Mouse (Mus musculus) spleen, postnatal 36 days (tissue): ENCODE results near the gene Qdpr.

Experiments
- DNase-seq, 2 experiments: peaks; one replicate each; pipeline ENCODE4 v3.0.0; 2022; ENCODE audit warnings: low spot score in 2 of 2, mixed read lengths in 1 of 2

Gene Qdpr

DNA sequence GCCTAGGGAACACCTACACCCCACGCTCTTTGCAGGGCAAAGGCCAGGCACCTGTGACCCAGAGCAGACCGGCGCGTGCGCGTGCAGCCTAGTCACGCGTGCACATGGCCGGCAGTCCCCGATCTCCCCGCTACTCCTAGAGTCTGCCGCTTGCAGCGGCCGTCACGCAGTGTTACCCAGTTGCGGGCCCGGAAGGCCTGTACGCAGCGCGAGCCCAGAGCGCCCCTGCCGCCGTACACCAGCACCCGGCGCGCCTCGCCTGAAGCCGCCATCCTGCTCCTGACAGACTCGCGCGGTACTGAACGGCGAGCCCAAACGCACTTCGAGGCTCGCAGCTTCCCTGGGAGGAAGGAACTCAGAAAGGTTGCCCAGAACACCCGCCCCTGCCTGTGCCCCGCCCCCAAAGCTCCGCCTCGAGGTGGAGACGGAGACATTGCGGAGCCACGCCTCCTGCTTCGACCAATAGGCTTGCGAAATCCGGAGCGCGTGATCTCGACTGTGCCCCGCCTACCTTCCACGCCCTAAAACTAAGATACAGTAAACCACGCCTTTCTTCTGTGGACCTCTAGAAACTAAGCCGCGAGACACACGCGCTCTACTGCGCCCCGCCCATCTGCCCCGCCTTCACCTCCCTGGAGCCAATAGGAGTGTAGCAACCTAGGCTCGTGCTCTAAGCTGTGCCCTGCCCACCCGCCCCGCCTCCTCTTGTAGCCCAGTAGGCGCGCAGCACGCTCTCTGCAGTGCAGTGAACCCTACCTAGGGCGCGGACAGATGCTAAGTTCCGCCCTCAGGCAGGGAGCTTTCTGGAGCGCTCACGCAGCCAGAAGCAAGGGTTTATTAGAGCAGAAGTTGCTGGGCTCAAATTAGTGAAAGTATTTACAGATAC is at the start of gene Qdpr:
Gene Qdpr, minus strand, starts transcription at position 406 of the 886 bp plus-strand sequence.
- peak; percentile 96 to 97 for DNase-seq

DNA sequence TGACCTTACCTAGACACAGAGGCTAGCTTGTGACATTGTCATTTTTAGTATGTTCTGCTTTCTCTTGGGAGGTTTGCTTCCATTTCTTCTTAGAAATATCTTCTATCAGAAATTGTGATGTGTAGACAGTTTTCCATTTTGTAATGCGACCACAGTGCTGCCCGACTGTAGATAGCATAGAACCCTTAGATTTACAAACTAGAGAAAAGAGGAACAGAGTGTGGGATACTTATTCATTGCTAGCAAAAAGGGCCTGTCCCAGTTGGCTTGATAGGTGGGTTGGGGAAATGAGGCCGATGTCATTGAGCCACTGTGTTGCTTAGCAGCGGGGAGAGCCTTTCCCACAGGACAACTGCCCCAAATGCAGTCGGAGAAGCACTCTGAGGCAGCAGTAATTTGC is 47.5 kb upstream of the Qdpr start:
- no peak for DNase-seq

DNA sequence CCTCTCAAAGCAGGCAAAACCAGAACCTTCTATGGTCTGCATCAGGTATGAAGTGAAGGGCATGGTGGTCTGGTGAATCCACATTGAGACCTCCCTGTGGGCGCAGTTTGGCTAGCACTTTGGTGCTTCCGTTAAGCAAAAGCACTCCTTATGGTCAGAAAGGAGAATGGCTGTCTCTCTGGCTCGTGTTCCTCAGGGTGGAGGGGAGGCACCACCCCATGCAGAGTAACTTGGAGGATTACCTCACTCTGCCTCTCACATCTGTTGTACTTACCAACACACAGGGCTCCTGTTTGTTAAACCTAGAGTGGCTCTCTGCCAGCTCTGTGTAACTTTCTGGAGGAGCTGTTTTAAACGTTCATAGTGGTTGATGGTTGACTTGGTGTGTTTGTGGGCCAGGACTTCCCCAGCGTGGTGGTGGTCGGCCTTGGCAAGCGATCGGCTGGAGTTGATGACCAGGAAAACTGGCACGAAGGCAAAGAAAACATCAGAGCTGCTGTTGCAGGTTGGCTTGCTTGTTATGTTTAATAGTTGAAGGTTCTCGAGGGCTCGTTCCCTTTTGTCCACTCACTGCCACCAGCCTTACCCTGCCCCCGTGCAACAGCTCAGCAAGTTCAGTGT is 47.0 kb upstream of the Qdpr start:
- DNase-seq: no peak

- DNase-seq: no peak
These were observed 46.4 kb upstream of the Qdpr start for GRCm38 (mm10) chr5:45496479-45496878.

DNA sequence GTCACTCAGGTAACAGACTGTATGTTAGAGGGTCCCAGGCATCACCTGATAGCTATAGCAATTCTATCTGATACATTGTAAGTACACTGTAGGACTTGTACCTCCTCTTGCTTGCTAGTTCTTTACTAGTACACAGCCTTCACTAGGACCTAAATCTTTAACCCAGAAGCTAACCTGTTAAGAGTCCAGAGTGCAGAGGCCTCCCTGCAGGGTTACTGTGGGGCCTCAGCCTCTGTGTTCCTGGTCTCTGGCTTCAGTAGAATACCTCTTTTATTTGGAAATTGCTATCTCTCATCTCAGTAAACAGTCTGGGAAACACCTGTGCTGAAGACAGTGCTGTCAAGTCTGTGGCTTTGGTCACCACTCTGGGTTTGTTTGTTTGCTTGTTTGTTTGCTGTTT is 46.0 kb upstream of the Qdpr start:
- no peak for DNase-seq

GRCm38 (mm10) chr5:45495429-45495975 is 45.5 kb upstream of the Qdpr start:
- DNase-seq: no peak

- DNase-seq: peak in 1 of 2 experiments; percentile 11
These were observed 44.2 kb upstream of the Qdpr start for GRCm38 (mm10) chr5:45494093-45494755.

- DNase-seq: peak; percentile 97 to 98
These were observed 43.4 kb upstream of the Qdpr start, which contains the start of gene Lap3 for GRCm38 (mm10) chr5:45493191-45494092. Gene Lap3, plus strand, starts transcription at chr5:45493374.

- no peak for DNase-seq
These were observed 41.7 kb upstream of the Qdpr start for GRCm38 (mm10) chr5:45491776-45492175.

DNA sequence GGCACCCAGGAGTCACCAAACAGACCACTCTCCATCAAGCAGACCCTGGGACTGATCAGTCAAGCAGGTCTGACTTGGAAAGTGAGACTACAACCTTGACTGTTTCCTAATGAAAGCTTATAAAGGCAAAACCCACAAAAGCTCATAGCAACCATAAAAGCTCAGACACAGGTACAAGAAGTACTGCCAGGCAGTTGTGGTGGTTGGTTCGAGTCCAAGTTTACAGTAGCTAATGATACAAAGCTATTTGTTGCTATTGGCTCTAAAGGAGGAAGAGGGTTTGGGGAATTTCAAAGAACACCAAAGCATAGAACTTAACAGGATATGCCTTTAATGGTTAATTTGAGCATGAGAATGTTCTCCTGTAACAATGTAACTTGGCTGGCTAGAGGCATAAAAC is 33.6 kb upstream of the Qdpr start:
- no peak for DNase-seq

DNA sequence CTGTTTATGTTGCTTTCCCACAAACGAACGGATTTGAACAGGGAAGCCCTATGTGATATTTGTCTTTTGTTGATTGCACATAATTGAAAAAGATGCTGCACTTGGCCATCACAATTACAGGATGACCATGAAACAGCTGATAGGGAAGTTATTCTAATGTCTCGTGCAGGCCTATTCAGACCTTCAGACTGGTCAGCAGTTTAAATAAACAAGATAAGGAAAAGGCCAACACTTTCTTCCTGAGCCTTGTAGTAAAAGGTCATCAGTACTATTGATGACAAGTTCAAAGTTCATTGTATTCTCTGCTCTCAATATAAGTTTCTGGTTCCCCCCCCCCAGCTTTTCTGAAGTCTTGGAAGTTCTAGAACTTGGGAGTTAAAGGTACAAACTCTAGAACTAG is 32.6 kb upstream of the Qdpr start:
- no peak for DNase-seq

DNA sequence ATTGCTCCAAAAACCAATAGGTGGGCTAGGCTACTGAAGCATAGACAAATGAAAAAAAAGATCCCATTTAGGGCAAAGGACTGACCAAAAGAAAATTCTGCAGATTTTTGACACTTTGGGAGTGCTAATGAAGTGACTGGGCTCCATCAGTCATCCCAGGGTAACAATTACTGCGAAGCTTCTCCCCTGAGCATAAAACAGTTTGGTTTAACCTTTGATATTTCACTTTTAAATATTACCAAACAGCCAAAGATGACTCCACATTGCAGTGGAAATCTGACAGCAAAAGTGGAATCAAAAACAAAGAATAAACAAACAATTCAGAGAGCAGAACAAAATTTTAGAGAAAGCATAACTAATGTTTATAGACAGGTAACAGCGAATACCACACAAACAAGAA is 31.1 kb upstream of the Qdpr start:
- DNase-seq: no peak

DNA sequence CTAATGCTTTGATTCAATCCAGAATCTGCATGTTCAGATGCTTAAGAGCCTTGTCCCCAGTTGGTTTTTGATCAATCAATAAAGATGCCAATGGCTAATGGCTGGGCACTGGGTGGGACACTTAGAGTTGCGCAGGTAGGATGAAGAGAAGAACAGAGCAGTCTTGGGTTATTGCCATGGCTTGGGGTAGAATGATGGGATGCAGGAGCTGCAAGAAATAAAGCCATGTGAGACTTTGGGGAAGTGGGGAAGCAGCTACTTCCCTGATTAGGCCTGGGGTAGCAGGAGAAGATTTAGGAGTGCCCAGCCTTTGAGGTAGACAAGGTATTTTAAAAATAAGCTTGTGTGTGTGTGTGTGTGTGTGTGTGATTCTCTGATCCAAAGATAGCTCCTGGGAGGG is 30.0 kb upstream of the Qdpr start:
- no peak for DNase-seq

DNA sequence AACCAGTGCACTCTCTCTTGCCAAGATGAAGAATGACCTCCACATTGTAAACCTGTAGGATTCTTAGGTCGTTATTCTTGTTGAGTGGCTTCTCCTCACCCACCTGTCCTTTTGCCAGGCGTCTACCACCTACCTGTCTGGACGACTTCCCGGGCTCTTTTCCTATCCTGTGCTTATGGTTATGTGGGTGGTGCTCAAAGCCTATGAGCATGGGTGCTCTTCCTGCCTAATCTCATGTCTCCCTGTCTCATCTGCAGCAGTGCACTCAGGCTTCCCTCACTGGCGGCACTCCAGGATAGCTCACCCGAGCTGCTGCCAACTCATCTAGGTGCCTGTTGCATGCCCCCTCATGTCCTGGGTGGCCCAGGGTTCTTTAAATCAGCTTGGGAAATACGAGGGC is 27.6 kb upstream of the Qdpr start:
- no peak for DNase-seq

GRCm38 (mm10) chr5:45476288-45476687 is 26.3 kb upstream of the Qdpr start:
- no peak for DNase-seq

DNA sequence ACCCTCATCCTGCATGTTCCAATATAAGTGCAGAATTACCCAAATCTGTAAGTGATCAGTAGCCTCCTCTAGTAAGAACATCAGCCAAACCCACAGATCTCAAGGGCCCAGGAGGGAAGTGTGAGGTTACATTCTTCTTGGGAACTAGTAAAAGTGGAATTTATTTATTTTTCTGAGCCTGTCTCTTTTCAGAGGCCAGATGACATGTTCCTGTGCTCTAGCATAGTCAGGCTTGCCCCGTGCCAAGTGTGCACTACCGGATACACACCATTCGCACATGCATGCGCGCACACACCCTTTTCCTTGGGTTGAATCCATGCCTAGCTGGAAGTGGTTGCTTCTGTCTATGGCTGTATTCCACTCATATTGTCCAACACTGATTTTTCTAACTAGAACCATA is 25.7 kb upstream of the Qdpr start:
- no peak for DNase-seq

GRCm38 (mm10) chr5:45474758-45475157 is 24.7 kb upstream of the Qdpr start:
- DNase-seq: no peak

- peak in 1 of 2 experiments; percentile 37 for DNase-seq
These were observed 24.2 kb upstream of the Qdpr start for GRCm38 (mm10) chr5:45474215-45474614.

- DNase-seq: no peak
These were observed 23.5 kb upstream of the Qdpr start for GRCm38 (mm10) chr5:45473521-45473920.

DNA sequence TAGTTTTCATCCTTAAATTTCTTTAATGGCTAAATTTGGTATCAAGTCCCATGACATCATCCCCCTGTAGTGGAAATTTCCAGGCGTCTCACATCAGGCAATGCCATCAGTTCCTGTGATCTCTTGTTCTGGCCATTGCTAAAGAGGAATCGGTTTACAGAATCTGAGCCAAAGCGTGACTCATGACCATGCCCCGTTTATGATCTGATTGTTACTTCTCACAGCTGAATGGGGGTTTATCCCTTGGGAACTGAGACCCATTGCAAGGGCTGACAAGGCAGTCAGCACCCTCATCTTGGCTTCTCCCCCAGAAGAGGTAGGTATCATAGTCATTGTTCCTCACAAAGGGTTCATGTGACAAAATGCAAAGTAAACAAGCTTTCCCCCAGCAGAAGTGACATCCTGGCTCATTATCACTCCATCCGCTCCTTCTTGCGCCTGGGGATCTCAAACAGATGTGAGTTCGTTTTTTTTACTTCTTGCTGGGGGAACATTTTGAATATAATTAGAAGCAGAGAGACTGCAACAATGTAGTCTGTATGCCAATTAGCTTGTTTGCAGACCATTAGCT is 22.9 kb upstream of the Qdpr start:
- DNase-seq: no peak

DNA sequence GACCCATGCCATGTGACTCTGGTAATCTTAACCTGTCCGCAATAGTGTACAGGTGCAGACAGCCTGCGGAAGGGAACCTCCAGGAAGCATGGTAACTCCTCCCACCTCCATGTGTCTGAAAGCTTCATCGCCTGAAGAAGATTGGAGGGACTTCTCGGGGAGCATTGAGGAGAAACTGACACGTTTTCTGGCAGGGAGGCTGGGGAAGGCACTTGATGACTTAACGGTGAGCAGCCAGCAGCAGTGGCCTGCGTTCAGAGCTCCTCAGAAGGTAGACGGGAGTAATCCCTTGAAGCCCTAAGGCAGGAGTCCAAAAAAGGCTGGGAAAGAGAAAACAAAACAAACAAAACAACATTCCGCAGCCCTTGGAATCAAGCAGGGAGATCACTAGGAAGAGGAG is 4.4 kb upstream of the Qdpr start:
- DNase-seq: no peak
